Mouse (Mus musculus): ENCODE results near the gene Exoc2. TPM values are rescaled to one million over a fixed set of nuclear protein-coding genes. Genes with fewer than 3 reads are reported as not detected.

Gene Exoc2
- polyA plus RNA-seq, 1 experiment from 2014 or later = 32.0 TPM

DNA sequence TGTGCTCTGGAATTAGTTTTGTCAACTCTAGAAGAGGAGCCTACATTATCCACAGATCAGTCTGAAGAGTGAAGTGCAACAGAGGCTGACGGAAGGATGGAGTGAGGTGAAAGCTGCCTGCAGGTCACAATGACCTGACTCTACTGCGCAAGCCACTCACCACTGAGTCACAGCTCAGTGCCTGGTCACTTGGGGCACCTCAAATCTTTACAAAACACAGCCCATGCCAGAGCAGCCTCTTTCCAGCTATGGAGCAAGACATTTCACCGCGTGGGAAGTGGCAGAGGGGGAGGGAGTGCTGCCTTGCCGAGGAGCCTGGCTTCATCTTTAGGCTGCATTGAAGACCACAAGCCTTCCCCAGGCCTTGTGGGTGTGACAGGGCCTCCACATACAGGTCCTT lies 159.6 kb downstream of the Exoc2 start:
- WGBS = 84% methylated on average over 5 of the region's 5 CpGs
- no peak overlapping the region for H3K27ac ChIP-seq

DNA sequence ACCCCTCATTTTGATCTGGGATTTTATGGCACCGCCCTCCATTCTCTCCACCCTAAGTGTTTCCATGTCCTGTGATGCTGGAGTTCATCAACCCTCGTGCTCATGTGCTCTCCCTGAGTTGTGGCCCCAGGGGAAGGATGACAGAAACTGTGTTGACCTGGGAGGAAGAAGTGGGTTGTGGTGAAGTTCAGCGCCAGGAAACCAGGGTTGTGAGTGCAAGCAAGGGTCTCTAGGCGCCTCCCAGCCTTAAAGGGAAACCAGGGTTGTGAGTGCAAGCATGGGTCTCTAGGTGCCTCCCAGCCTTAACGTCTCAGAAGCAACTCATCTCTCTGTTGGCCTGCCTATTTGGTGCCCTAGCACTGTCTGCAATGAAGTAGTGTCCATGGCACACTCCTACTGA lies 160.4 kb downstream of the Exoc2 start:
- 76% methylated on average over 5 of the region's 5 CpGs for WGBS
- Histone ChIP-seq H3K9me3 (no peaks in the 10 kb centered on the region), H3K4me3 (no peak overlapping the region), H3K9ac (no peak overlapping the region), H3K4me1 (no peaks in the 10 kb centered on the region), H3K27ac (no peak overlapping the region), H3K4me2 (no peak overlapping the region), H3K36me3 (peaks cover 36% of the 10 kb centered on the region), H3K27me3 (no peaks in the 10 kb centered on the region)
- ATAC-seq (ENCODE audit: insufficient number of reproducible peaks, insufficient read depth, low FRiP score, low TSS enrichment, low read depth) = no peak

More for the DNA sequence above, 159.6 kb downstream of the Exoc2 start:
- Histone ChIP-seq H3K4me2 (no peak overlapping the region), H3K9me3 (no peaks in the 10 kb centered on the region), H3K9ac (no peak overlapping the region), H3K36me3 (peaks cover 43% of the 10 kb centered on the region), H3K4me1 (no peaks in the 10 kb centered on the region), H3K4me3 (no peak overlapping the region), H3K27me3 (no peaks in the 10 kb centered on the region)
- no peak for ATAC-seq (ENCODE audit: insufficient number of reproducible peaks, insufficient read depth, low FRiP score, low TSS enrichment, low read depth)

GRCm38 (mm10) chr13:30809240-30809639 lies 164.7 kb downstream of the Exoc2 start:
- Histone ChIP-seq H3K36me3 (peaks cover 13% of the 10 kb centered on the region), H3K4me1 (no peaks in the 10 kb centered on the region), H3K27ac (no peak overlapping the region), H3K9me3 (no peaks in the 10 kb centered on the region), H3K4me3 (no peak overlapping the region), H3K9ac (no peak overlapping the region), H3K4me2 (no peak overlapping the region), H3K27me3 (no peaks in the 10 kb centered on the region)
- no peak for ATAC-seq (ENCODE audit: insufficient number of reproducible peaks, insufficient read depth, low FRiP score, low TSS enrichment, low read depth)
- WGBS = 77% methylated on average over 7 of the region's 7 CpGs

DNA sequence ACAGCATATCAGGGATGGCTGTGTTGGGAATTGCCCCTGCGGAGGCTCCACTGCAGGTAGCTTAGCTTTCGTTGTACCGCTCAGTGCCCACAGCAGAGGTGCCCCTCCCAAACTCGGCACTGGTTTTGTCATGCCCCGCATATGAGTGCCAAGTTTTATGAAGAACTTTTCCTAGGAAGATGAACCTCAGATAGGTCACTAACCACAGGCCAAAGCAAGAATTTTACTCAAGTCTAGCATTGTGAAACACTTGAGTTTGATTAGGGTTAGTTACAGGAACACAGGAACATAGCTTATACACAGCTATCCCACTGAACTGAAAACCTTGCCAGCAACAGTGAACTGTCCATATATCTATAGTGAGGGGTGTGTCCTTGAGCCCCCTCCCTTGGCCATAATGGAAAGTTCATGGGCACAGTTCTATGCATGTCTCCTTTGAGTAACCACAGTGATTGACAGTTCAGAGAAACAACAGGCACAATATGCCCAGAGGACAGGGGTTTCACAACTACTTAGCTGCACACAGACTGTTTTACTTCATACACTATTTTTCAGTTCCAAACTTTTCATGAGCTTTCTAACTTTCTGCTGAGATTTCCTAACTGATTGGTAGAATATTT lies 171.4 kb downstream of the Exoc2 start:
- no peak for ATAC-seq (ENCODE audit: insufficient number of reproducible peaks, insufficient read depth, low FRiP score, low TSS enrichment, low read depth)
- H3K36me3 ChIP-seq = no peaks in the 10 kb centered on the region
- peaks cover 6% of the 10 kb centered on the region; the same call in 1 of the 2 replicates for H3K4me1 ChIP-seq
- no peak overlapping the region for H3K4me2 ChIP-seq
- no peak overlapping the region for H3K27ac ChIP-seq
- H3K9me3 ChIP-seq = no peaks in the 10 kb centered on the region
- no peak overlapping the region for H3K9ac ChIP-seq
- H3K4me3 ChIP-seq = no peak overlapping the region
- WGBS = 86% methylated on average over 5 of the region's 5 CpGs
- H3K27me3 ChIP-seq = no peaks in the 10 kb centered on the region

- H3K9me3 ChIP-seq = no peaks in the 10 kb centered on the region
- no peak overlapping the region for H3K4me3 ChIP-seq
- no peak for ATAC-seq (ENCODE audit: insufficient number of reproducible peaks, insufficient read depth, low FRiP score, low TSS enrichment, low read depth)
- H3K27ac ChIP-seq = no peak overlapping the region
- WGBS = 64% methylated on average over 4 of the region's 4 CpGs
- H3K27me3 ChIP-seq = no peaks in the 10 kb centered on the region
- no peak overlapping the region for H3K4me2 ChIP-seq
- H3K4me1 ChIP-seq = peaks cover 6% of the 10 kb centered on the region; the same call in 1 of the 2 replicates
- H3K9ac ChIP-seq = no peak overlapping the region
- no peaks in the 10 kb centered on the region for H3K36me3 ChIP-seq
Observed at GRCm38 (mm10) chr13:30801886-30802285, 172.0 kb downstream of the Exoc2 start.

- H3K36me3 ChIP-seq = no peaks in the 10 kb centered on the region
- H3K4me3 ChIP-seq = no peak overlapping the region
- H3K9ac ChIP-seq = no peak overlapping the region
- H3K4me1 ChIP-seq = 0 out of 2 replicates have a peak, but pooled peaks cover 5% of the 10 kb centered on the region
- H3K27ac ChIP-seq = no peak overlapping the region
- H3K9me3 ChIP-seq = no peaks in the 10 kb centered on the region
- ATAC-seq (ENCODE audit: insufficient number of reproducible peaks, insufficient read depth, low FRiP score, low TSS enrichment, low read depth) = no peak
- H3K27me3 ChIP-seq = no peaks in the 10 kb centered on the region
- no peak overlapping the region for H3K4me2 ChIP-seq
- WGBS = 88% methylated on average over 4 of the region's 4 CpGs
Observed at GRCm38 (mm10) chr13:30795960-30796359, 177.9 kb downstream of the Exoc2 start.

- WGBS = 84% methylated on average over 5 of the region's 5 CpGs
- Histone ChIP-seq H3K4me2 (no peak overlapping the region), H3K27me3 (no peaks in the 10 kb centered on the region), H3K4me3 (no peak overlapping the region), H3K36me3 (no peaks in the 10 kb centered on the region), H3K9me3 (no peaks in the 10 kb centered on the region), H3K9ac (no peak overlapping the region), H3K27ac (no peak overlapping the region), H3K4me1 (0 out of 2 replicates have a peak, but pooled peaks cover 5% of the 10 kb centered on the region)
- no peak for ATAC-seq (ENCODE audit: insufficient number of reproducible peaks, insufficient read depth, low FRiP score, low TSS enrichment, low read depth)
Observed at GRCm38 (mm10) chr13:30793616-30794015, 180.3 kb downstream of the Exoc2 start.

- Histone ChIP-seq H3K27me3 (no peaks in the 10 kb centered on the region), H3K4me2 (no peak overlapping the region), H3K9me3 (no peaks in the 10 kb centered on the region), H3K4me1 (0 out of 2 replicates have a peak, but pooled peaks cover 5% of the 10 kb centered on the region), H3K27ac (no peak overlapping the region), H3K9ac (no peak overlapping the region), H3K36me3 (no peaks in the 10 kb centered on the region), H3K4me3 (no peak overlapping the region)
- WGBS = 90% methylated on average over 4 of the region's 4 CpGs
- no peak for ATAC-seq (ENCODE audit: insufficient number of reproducible peaks, insufficient read depth, low FRiP score, low TSS enrichment, low read depth)
Observed at GRCm38 (mm10) chr13:30793196-30793595, 180.7 kb downstream of the Exoc2 start.

- H3K27me3 ChIP-seq = no peaks in the 10 kb centered on the region
- no peak overlapping the region for H3K4me2 ChIP-seq
- H3K9me3 ChIP-seq = no peaks in the 10 kb centered on the region
- no peak for ATAC-seq (ENCODE audit: insufficient number of reproducible peaks, insufficient read depth, low FRiP score, low TSS enrichment, low read depth)
- 71% methylated on average over 3 of the region's 3 CpGs for WGBS
- H3K4me3 ChIP-seq = no peak overlapping the region
- H3K27ac ChIP-seq = no peak overlapping the region
- H3K36me3 ChIP-seq = no peaks in the 10 kb centered on the region
- H3K4me1 ChIP-seq = 0 out of 2 replicates have a peak, but pooled peaks cover 5% of the 10 kb centered on the region
- no peak overlapping the region for H3K9ac ChIP-seq
Observed at GRCm38 (mm10) chr13:30792741-30793140, 181.2 kb downstream of the Exoc2 start.

GRCm38 (mm10) chr13:30792308-30792707 lies 181.6 kb downstream of the Exoc2 start:
- Histone ChIP-seq H3K9ac (no peak overlapping the region), H3K36me3 (no peaks in the 10 kb centered on the region), H3K27me3 (no peaks in the 10 kb centered on the region), H3K9me3 (no peaks in the 10 kb centered on the region), H3K4me1 (0 out of 2 replicates have a peak, but pooled peaks cover 5% of the 10 kb centered on the region), H3K4me3 (no peak overlapping the region), H3K27ac (no peak overlapping the region), H3K4me2 (no peak overlapping the region)
- WGBS = 75% methylated on average over 9 of the region's 9 CpGs
- ATAC-seq (ENCODE audit: insufficient number of reproducible peaks, insufficient read depth, low FRiP score, low TSS enrichment, low read depth) = no peak

DNA sequence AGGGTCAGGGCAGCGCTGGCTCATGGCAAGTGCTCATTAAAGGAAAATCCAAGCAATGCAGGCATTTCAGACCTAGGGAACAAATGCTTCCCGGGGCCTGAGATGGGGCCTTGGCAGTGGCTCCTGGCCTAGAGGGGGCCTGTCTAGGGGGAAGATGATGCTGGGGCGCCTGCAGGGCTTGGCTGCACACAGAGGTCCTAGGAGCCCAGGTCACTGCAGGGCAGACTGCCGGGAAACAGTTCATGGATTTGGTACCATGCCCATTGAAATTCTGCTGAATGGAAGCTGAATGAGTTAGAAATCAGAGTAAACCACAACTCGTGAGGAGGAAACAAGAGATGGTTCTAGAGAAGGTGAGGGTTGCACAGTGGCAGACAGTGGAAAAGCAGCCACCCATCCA lies 183.9 kb downstream of the Exoc2 start:
- 0 out of 2 replicates have a peak, but pooled peaks cover 5% of the 10 kb centered on the region for H3K4me1 ChIP-seq
- H3K9ac ChIP-seq = no peak overlapping the region
- no peaks in the 10 kb centered on the region for H3K9me3 ChIP-seq
- H3K36me3 ChIP-seq = no peaks in the 10 kb centered on the region
- ATAC-seq (ENCODE audit: insufficient number of reproducible peaks, insufficient read depth, low FRiP score, low TSS enrichment, low read depth) = no peak
- no peak overlapping the region for H3K4me3 ChIP-seq
- H3K27ac ChIP-seq = no peak overlapping the region; the same call in 1 of the 2 replicates
- no peak overlapping the region for H3K4me2 ChIP-seq
- 65% methylated on average over 5 of the region's 5 CpGs for WGBS
- no peaks in the 10 kb centered on the region for H3K27me3 ChIP-seq

- ATAC-seq (ENCODE audit: insufficient number of reproducible peaks, insufficient read depth, low FRiP score, low TSS enrichment, low read depth) = no peak
- 0 out of 2 replicates have a peak, but pooled peaks cover 5% of the 10 kb centered on the region for H3K4me1 ChIP-seq
- no peaks in the 10 kb centered on the region for H3K9me3 ChIP-seq
- H3K27ac ChIP-seq = no peak overlapping the region
- no peak overlapping the region for H3K4me2 ChIP-seq
- no peak overlapping the region for H3K4me3 ChIP-seq
- H3K27me3 ChIP-seq = no peaks in the 10 kb centered on the region
- 83% methylated on average over 3 of the region's 3 CpGs for WGBS
- H3K36me3 ChIP-seq = no peaks in the 10 kb centered on the region
- no peak overlapping the region for H3K9ac ChIP-seq
Observed at GRCm38 (mm10) chr13:30788421-30788820, 185.5 kb downstream of the Exoc2 start.

Data from embryonic facial prominence, embryonic 13.5 days (tissue).